Mouse (Mus musculus): ENCODE measurements at regions not wholly inside any gene's neighbourhood (a gene's known extent, or its start where the extent isn't known, plus 50 kb on each side); places are given as distances from the start of the nearest gene placed in this dataset.

DNA sequence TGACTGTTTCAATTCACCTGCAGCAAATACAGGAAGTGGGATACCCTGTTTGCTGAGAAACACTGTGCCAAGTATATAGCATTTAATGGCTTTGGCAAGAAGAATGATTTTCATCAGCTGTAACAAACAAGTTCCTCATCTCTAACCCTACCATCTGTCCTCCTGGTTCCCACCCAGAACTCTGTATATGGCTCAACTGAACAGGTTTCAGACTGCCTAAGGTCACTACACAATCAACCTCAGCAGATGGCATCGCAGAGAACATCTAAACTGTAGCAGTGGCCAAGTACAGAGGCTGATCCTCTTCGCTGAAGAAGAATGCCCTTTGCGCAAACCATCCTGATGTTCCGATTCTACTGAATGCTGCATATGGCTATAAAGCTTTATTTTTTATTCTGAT lies 668.8 kb upstream of the Foxg1 start:
- no peak for DNase-seq

DNA sequence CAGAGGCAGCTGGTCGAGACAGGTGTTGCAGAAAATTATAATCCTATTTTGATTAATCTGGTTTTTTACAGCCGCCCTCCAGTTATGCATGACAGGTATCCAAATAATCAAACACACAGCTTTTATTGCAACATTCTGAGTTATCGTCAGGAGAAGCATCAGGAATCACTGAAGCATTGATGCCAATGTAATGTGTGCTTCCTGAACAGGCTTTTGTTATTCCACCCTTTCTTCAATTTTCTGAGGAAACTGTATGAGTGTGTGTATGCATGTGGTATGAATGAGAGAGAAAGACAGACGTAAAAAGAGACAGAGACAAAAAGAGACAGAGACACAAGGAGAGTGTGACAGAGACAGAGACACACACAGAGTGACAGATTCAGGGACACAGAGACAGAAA lies 652.6 kb upstream of the Foxg1 start:
- no peak for DNase-seq

DNA sequence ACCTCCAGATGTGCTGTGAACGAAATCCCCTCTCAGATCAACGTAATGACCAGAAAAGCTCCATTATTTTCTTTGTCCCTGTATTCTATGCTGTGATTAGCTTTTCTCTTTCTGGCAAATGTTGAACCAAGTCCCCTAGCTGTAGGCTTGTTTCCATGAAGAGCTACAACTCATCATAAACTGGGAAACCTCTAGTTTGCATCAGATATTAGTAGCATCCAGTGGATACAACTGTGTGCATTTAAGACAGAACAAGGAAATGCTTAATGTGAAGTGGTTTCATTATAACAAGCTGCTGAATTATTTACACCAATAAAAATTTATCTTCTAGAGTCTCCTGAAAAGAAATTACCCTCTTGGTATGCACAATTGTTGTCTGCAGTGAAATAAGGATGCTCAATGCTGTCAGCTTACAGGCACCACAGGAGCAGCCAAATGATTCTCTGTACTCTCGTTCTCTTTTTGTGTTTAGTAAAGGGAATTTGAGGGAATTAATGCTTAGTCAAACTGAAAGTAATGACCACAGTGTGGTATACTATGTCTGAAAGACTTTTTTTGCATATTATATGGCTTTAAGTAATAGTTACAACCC lies 623.6 kb upstream of the Foxg1 start:
- no peak for DNase-seq
